Mouse (Mus musculus) ES-E14 (cell line): ENCODE measurements around the gene Fry. TPM values are rescaled to one million over a fixed set of nuclear protein-coding genes. Genes with fewer than 3 reads are reported as not detected.

Source experiments
- DNase-seq: peaks from one replicate; pipeline ENCODE4 v3.0.0-alpha.2; 2013; ENCODE audit warnings: low read depth, low spot score
- H3K27ac ChIP-seq: 2 replicates; pipeline ENCODE4 v1.5.1; 2012; ENCODE audit warnings: low read depth, mild to moderate bottlenecking, low read length, moderate library complexity, mixed read lengths; ENCODE audit not compliant: poor library complexity, insufficient read depth, severe bottlenecking
- H3K36me3 ChIP-seq: 2 replicates; pipeline ENCODE4 v1.6.1; 2012; ENCODE audit warnings: mild to moderate bottlenecking, low read length, moderate library complexity, mixed read lengths; ENCODE audit not compliant: control insufficient read depth, poor library complexity, insufficient read depth, severe bottlenecking
- H3K4me1 ChIP-seq, 2 experiments: fragments of 150-350 bp in 1 of 2; sonication (generic) in 1 of 2; 2 replicates each; pipeline ENCODE4 v1.6.1; 2012; ENCODE audit warnings: low read length in 2 of 2, mild to moderate bottlenecking in 1 of 2, mixed read lengths in 1 of 2; ENCODE audit not compliant: control insufficient read depth in 2 of 2, insufficient read depth in 2 of 2, poor library complexity in 1 of 2
- H3K4me3 ChIP-seq, 2 experiments: fragments of 150-350 bp in 1 of 2; sonication (generic) in 1 of 2; 2 replicates each; pipeline ENCODE4 v1.5.1; 2012; ENCODE audit warnings: low read length in 2 of 2, low read depth in 1 of 2, mild to moderate bottlenecking in 1 of 2, mixed read lengths in 1 of 2; ENCODE audit not compliant: insufficient read depth in 1 of 2, poor library complexity in 1 of 2, severe bottlenecking in 1 of 2
- H3K9ac ChIP-seq: 2 replicates; pipeline ENCODE4 v1.6.1; 2012; ENCODE audit warnings: low read depth, mild to moderate bottlenecking, low read length, mixed read lengths; ENCODE audit not compliant: poor library complexity, insufficient read depth, severe bottlenecking
- H3K9me3 ChIP-seq: fragments of 150-350 bp; sonication (generic); 2 replicates; pipeline ENCODE4 v1.6.1; 2012; ENCODE audit warnings: low read depth, mild to moderate bottlenecking, low read length; ENCODE audit not compliant: control insufficient read depth, insufficient read depth
- CHD2 ChIP-seq: IDR thresholded peaks from 2 replicates; pipeline ENCODE4 v1.6.1; 2014; ENCODE audit warnings: mild to moderate bottlenecking, low read depth, low read length, inconsistent platforms
- HCFC1 ChIP-seq: IDR thresholded peaks from 2 replicates; pipeline ENCODE4 v1.6.1; 2012; ENCODE audit warnings: low read length, inconsistent platforms, borderline replicate concordance; ENCODE audit not compliant: insufficient read depth
- MAFK ChIP-seq: IDR thresholded peaks from 2 replicates; pipeline ENCODE4 v1.6.1; 2014; ENCODE audit warnings: mild to moderate bottlenecking, low read depth, low read length, inconsistent platforms; ENCODE audit not compliant: insufficient read depth
- ZC3H11A ChIP-seq: IDR thresholded peaks from 2 replicates; pipeline ENCODE4 v1.6.1; 2012; ENCODE audit warnings: low read depth, mild to moderate bottlenecking, inconsistent platforms, low read length, borderline replicate concordance
- ZNF384 ChIP-seq: IDR thresholded peaks from 2 replicates; pipeline ENCODE4 v1.6.1; 2012; ENCODE audit warnings: low read depth, low read length, inconsistent platforms
- in situ Hi-C, 2 experiments: fragments of 600-800 bp; cut with MboI; formaldehyde crosslinking; loops; one replicate each; pipeline ENCODE4 v1.15.1; 2025; ENCODE audit warnings: low sequenced_read_pairs in 2 of 2, inconsistent platforms in 1 of 2; ENCODE audit not compliant: unreplicated experiment in 2 of 2
- total RNA-seq: library from RNA; depleted of rRNA; stranded (reverse); fragments of 300-350 nt; gene quantifications from 2 replicates; pipeline ENCODE4 v1.2.3, GENCODE M21; 2012

Gene Fry
- total RNA-seq, 1 experiment: 8.4 TPM

DNA sequence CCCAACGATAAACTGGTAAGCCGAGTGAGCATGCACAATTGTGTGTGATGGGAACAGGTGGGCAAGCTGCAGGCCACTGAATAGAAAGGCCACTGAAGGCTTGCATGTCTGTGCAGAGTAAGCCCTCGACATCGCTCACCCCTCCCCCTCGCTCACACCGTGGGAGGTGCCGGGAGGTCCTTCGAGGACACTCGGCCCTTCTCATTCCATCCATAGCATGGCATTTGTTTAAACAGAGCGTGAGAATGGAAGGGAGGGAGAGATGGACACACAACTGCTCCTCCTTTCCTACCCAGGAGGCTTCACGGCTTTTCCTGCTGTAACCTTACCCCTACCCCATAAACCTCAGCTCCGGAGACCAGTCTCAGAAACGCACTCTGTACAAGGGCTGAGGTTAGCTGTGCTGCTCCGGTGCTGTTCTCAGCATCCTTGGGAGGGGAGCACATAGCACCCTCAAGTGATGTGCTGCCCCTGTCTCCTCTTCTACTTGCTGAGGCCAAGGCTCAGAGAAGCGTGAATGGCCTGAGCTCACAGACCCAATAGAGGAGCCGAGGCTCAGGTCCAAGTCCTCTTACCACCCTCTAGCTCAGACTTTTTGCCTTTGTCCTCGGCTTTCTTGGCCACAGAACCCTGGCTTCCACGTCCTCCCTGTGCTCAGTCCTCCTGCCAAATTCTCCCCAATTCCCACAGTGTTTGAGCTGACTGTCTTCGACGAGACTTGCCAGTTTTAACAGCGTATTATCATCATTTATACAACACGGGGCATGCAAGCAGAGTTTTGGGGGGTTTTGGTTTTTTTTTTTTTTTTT lies 33.8 kb downstream of the Fry start:
- Histone ChIP-seq H3K27ac (no peak overlapping the region), H3K36me3 (no peaks in the 10 kb centered on the region), H3K4me1 (peaks cover under 1 to 2% of the 10 kb centered on the region in 2 experiments; a peak in 2 of 4 replicates), H3K9me3 (no peaks in the 10 kb centered on the region), H3K4me3 (no peak overlapping the region), H3K9ac (no peak overlapping the region)
- TF ChIP-seq CHD2: no peak
- TF ChIP-seq MAFK: no peak
- TF ChIP-seq ZC3H11A: no peak
- no peak for TF ChIP-seq HCFC1
- in situ Hi-C loops: no loop called here
- no peak for DNase-seq

DNA sequence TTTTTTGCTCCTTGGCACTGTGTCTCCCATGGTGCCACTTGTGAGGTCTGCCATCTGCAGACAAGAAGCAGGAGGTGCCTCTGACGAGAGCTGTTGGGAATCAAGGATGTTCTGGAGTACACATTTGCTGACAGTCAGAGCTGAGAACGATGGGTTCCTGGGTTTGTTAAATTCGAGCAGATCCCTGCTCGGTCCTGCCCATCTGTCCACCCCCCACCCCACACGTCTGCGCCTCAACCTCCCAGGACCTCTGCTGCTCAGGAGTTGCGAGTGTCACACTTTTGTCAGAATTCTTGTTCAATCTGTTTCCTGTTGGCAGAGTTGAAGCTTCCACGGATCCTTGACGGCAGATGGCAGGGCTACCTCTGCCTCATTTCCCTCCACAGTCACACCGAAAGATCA lies 34.4 kb downstream of the Fry start:
- in situ Hi-C loops: no loop called here
- TF ChIP-seq HCFC1 (no peak), CHD2 (no peak), ZC3H11A (no peak), ZNF384 (no peak)
- Histone ChIP-seq H3K9ac (no peak overlapping the region), H3K9me3 (no peaks in the 10 kb centered on the region), H3K27ac (no peak overlapping the region), H3K4me1 (peaks cover 2% of the 10 kb centered on the region in 2 experiments; a peak in 2 of 4 replicates), H3K36me3 (no peaks in the 10 kb centered on the region), H3K4me3 (no peak overlapping the region)
- no peak for DNase-seq

DNA sequence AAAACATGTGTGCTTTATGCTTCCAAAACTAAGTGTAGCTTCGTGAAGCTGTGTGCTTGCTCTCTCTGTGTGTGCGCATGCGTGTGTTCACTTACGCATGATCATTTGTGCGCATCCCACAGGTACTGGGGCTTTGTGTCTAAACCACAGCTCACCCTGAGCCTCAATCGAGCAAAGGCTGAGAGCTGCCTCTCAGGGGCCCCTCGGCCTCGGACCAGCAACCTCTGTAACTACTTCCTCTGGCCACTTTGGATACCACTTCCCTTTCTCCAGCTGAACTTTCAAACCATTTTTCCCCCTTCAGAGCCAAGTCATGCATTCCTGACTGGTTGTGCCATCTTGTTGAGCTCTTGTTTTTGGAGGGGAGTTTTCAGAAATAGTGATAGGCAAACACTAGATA lies 36.9 kb downstream of the Fry start:
- H3K9me3 ChIP-seq: no peaks in the 10 kb centered on the region
- H3K36me3 ChIP-seq: no peaks in the 10 kb centered on the region
- no peak overlapping the region for H3K9ac ChIP-seq
- no peak for DNase-seq
- no peak overlapping the region for H3K4me3 ChIP-seq
- TF ChIP-seq HCFC1: no peak
- no peak for TF ChIP-seq MAFK
- TF ChIP-seq ZNF384: no peak
- TF ChIP-seq ZC3H11A: no peak
- no peak for TF ChIP-seq CHD2
- H3K4me1 ChIP-seq: peaks cover 2% of the 10 kb centered on the region in 2 experiments; a peak in 2 of 4 replicates
- no peak overlapping the region for H3K27ac ChIP-seq
- in situ Hi-C loops: no loop called here

GRCm38 (mm10) chr5:150156063-150156786 lies 37.8 kb downstream of the Fry start:
- no peaks in the 10 kb centered on the region for H3K9me3 ChIP-seq
- peaks cover 2 to 5% of the 10 kb centered on the region in 2 experiments; a peak in 3 of 4 replicates for H3K4me1 ChIP-seq
- H3K36me3 ChIP-seq: no peaks in the 10 kb centered on the region
- TF ChIP-seq CHD2: no peak
- no peak for TF ChIP-seq HCFC1
- TF ChIP-seq ZNF384: no peak
- TF ChIP-seq MAFK: no peak
- no peak for TF ChIP-seq ZC3H11A
- no peak for DNase-seq
- no peak overlapping the region for H3K9ac ChIP-seq
- in situ Hi-C loops: no loop called here
- no peak overlapping the region for H3K4me3 ChIP-seq
- no peak overlapping the region for H3K27ac ChIP-seq
